Mouse (Mus musculus) liver, embryonic 15.5 days (tissue): Measurements from ENCODE around the gene Syncrip. TPM values are rescaled to one million over a fixed set of nuclear protein-coding genes. Genes with fewer than 3 reads are reported as not detected.
A peak's percentile ranks its signal among the peaks of the same experiment; 100 is the strongest.
"Not testable (repeated sequence)": the region's sequence is repeated elsewhere in the genome, so short reads cannot be mapped to it uniquely, and the experiment has no call there.

Experiments
- ATAC-seq: fragments of 200-750 bp; cut with Nextera tagmentation; 2 replicates; pipeline ENCODE4 v1.8.0; 2017; ENCODE audit warnings: moderate number of reproducible peaks, mild to moderate bottlenecking, moderate library complexity; ENCODE audit not compliant: insufficient read depth
- H3K27ac ChIP-seq: fragments of 300-500 bp; sonication (generic); replicated peaks from 2 replicates; pipeline ENCODE4 v1.5.1; 2015; ENCODE audit warnings: mild to moderate bottlenecking, inconsistent platforms
- H3K27me3 ChIP-seq: fragments of 300-500 bp; sonication (generic); 2 replicates; pipeline ENCODE4 v1.6.1; 2015; ENCODE audit warnings: mild to moderate bottlenecking, inconsistent platforms
- H3K36me3 ChIP-seq: fragments of 300-500 bp; sonication (generic); replicated peaks from 2 replicates; pipeline ENCODE4 v1.6.1; 2015; ENCODE audit warnings: moderate library complexity, mild to moderate bottlenecking, inconsistent platforms
- H3K4me1 ChIP-seq: fragments of 300-500 bp; sonication (generic); replicated peaks from 2 replicates; pipeline ENCODE4 v1.6.1; 2015; ENCODE audit warnings: inconsistent platforms
- H3K4me2 ChIP-seq: fragments of 300-500 bp; sonication (generic); 2 replicates; pipeline ENCODE4 v1.6.1; 2015; ENCODE audit warnings: moderate library complexity, mild to moderate bottlenecking, inconsistent platforms
- H3K4me3 ChIP-seq: fragments of 300-500 bp; sonication (generic); replicated peaks from 2 replicates; pipeline ENCODE4 v1.5.1; 2015; ENCODE audit warnings: mild to moderate bottlenecking, inconsistent platforms
- H3K9ac ChIP-seq: fragments of 300-500 bp; sonication (generic); 2 replicates; pipeline ENCODE4 v1.6.1; 2015; ENCODE audit warnings: moderate library complexity, mild to moderate bottlenecking, inconsistent platforms
- H3K9me3 ChIP-seq: fragments of 300-500 bp; sonication (generic); replicated peaks from 2 replicates; pipeline ENCODE4 v1.6.1; 2016; ENCODE audit warnings: inconsistent platforms
- WGBS: fragments of 180-500 bp; shearing (Covaris S2); methylation state at CpG from one replicate; pipeline ENCODE4 v1.1.7; 2015; ENCODE audit warnings: mixed read lengths; ENCODE audit not compliant: insufficient replicate concordance; 5-methylcytosine and 5-hydroxymethylcytosine counted together
- polyA plus RNA-seq: library from polyadenylated mRNA; unstranded; fragments of >200 nt; fragmentation: Nextera tagmentation; extraction: Ambion mirVana; gene quantifications from 2 replicates; pipeline ENCODE4 v1.2.1, GENCODE M21; 2015

Syncrip gene
- polyA plus RNA-seq: 28.9 and 33.1 TPM in 2 replicates

GRCm38 (mm10) chr9:88482230-88482828, at the start of gene Syncrip:
Gene Syncrip, minus strand, starts transcription at chr9:88482574.
- WGBS: under 1% methylated on average over 55 of the region's 68 CpGs
- peak; percentile 87 for ATAC-seq
- H3K27ac ChIP-seq: peak within 1 kb of the TSS; percentile 92

GRCm38 (mm10) chr9:88529979-88530580, 47.7 kb upstream of the Syncrip start:
- H3K36me3 ChIP-seq: no peaks in the 10 kb centered on the region
- no peak overlapping the region for H3K27ac ChIP-seq
- WGBS: 57% methylated on average over 5 of the region's 5 CpGs
- H3K27me3 ChIP-seq: no peaks in the 10 kb centered on the region
- no peak for ATAC-seq
- H3K4me1 ChIP-seq: peaks cover 10% of the 10 kb centered on the region; the same call in 1 of the 2 replicates
- no peak overlapping the region for H3K9ac ChIP-seq
- H3K9me3 ChIP-seq: no peaks in the 10 kb centered on the region
- H3K4me3 ChIP-seq: no peak overlapping the region
- H3K4me2 ChIP-seq: no peak overlapping the region

More at GRCm38 (mm10) chr9:88482230-88482828, at the start of gene Syncrip:
- Histone ChIP-seq H3K4me3 (peak within 1 kb of the TSS; percentile 98), H3K4me1 (peaks cover 38% of the 10 kb centered on the region), H3K4me2 (peak within 1 kb of the TSS; percentile 95), H3K36me3 (peaks cover 11% of the 10 kb centered on the region), H3K27me3 (peaks cover 25% of the 10 kb centered on the region), H3K9ac (peak within 1 kb of the TSS; percentile 95)
- H3K9me3 ChIP-seq: not testable (repeated sequence)

GRCm38 (mm10) chr9:88529571-88529970, 47.2 kb upstream of the Syncrip start:
- no peaks in the 10 kb centered on the region for H3K36me3 ChIP-seq
- no peak for ATAC-seq
- no peak overlapping the region for H3K27ac ChIP-seq
- H3K4me1 ChIP-seq: peaks cover 14% of the 10 kb centered on the region; the same call in 1 of the 2 replicates
- no peak overlapping the region for H3K9ac ChIP-seq
- H3K4me2 ChIP-seq: no peak overlapping the region
- no peak overlapping the region for H3K4me3 ChIP-seq
- no peaks in the 10 kb centered on the region for H3K27me3 ChIP-seq
- WGBS: 57% methylated on average over 3 of the region's 3 CpGs
- H3K9me3 ChIP-seq: no peaks in the 10 kb centered on the region

GRCm38 (mm10) chr9:88528736-88529135, 46.4 kb upstream of the Syncrip start:
- no peak overlapping the region for H3K4me2 ChIP-seq
- H3K9me3 ChIP-seq: no peaks in the 10 kb centered on the region
- no peak overlapping the region for H3K27ac ChIP-seq
- 45% methylated on average over 5 of the region's 5 CpGs for WGBS
- ATAC-seq: no peak
- H3K9ac ChIP-seq: no peak overlapping the region
- H3K36me3 ChIP-seq: no peaks in the 10 kb centered on the region
- no peaks in the 10 kb centered on the region for H3K27me3 ChIP-seq
- no peak overlapping the region for H3K4me3 ChIP-seq
- peaks cover 20% of the 10 kb centered on the region for H3K4me1 ChIP-seq

GRCm38 (mm10) chr9:88527956-88528355, 45.6 kb upstream of the Syncrip start:
- no peak for ATAC-seq
- Histone ChIP-seq H3K4me3 (no peak overlapping the region), H3K36me3 (no peaks in the 10 kb centered on the region), H3K9me3 (no peaks in the 10 kb centered on the region), H3K27me3 (no peaks in the 10 kb centered on the region), H3K9ac (no peak overlapping the region), H3K4me1 (peaks cover 25% of the 10 kb centered on the region), H3K4me2 (no peak overlapping the region), H3K27ac (no peak overlapping the region)
- WGBS: 78% methylated on average over 4 of the region's 4 CpGs

- Histone ChIP-seq H3K4me1 (peaks cover 38% of the 10 kb centered on the region), H3K4me3 (no peak overlapping the region), H3K9me3 (no peaks in the 10 kb centered on the region), H3K9ac (no peak overlapping the region), H3K4me2 (no peak overlapping the region), H3K27me3 (no peaks in the 10 kb centered on the region), H3K27ac (no peak overlapping the region), H3K36me3 (peaks cover 9% of the 10 kb centered on the region)
- no peak for ATAC-seq
- 83% methylated on average over 6 of the region's 6 CpGs for WGBS
These were observed 43.0 kb upstream of the Syncrip start for GRCm38 (mm10) chr9:88525341-88525740.

GRCm38 (mm10) chr9:88524796-88525195, 42.4 kb upstream of the Syncrip start:
- WGBS: 58% methylated on average over 3 of the region's 3 CpGs
- peaks cover 37% of the 10 kb centered on the region for H3K4me1 ChIP-seq
- ATAC-seq: no peak

GRCm38 (mm10) chr9:88524367-88524766, 42.0 kb upstream of the Syncrip start:
- Histone ChIP-seq H3K9me3 (no peaks in the 10 kb centered on the region), H3K4me1 (peaks cover 37% of the 10 kb centered on the region), H3K36me3 (peaks cover 13% of the 10 kb centered on the region), H3K4me3 (no peak overlapping the region), H3K27ac (no peak overlapping the region), H3K27me3 (no peaks in the 10 kb centered on the region), H3K9ac (no peak overlapping the region), H3K4me2 (peak overlapping the region; percentile 99; the same call in 1 of the 2 replicates)
- no peak for ATAC-seq
- 75% methylated on average over 2 of the region's 2 CpGs for WGBS

More at GRCm38 (mm10) chr9:88524796-88525195, 42.4 kb upstream of the Syncrip start:
- Histone ChIP-seq H3K27me3 (no peaks in the 10 kb centered on the region), H3K9ac (no peak overlapping the region), H3K4me2 (no peak overlapping the region), H3K4me3 (no peak overlapping the region), H3K36me3 (peaks cover 13% of the 10 kb centered on the region), H3K9me3 (no peaks in the 10 kb centered on the region), H3K27ac (no peak overlapping the region)

- ATAC-seq: no peak
- Histone ChIP-seq H3K27me3 (no peaks in the 10 kb centered on the region), H3K36me3 (peaks cover 13% of the 10 kb centered on the region), H3K9me3 (no peaks in the 10 kb centered on the region), H3K4me2 (peak overlapping the region; percentile 99), H3K27ac (peak overlapping the region; percentile 97), H3K4me3 (peak overlapping the region; percentile 75), H3K4me1 (peaks cover 34% of the 10 kb centered on the region), H3K9ac (peak overlapping the region; percentile 80)
- 1% methylated on average over 16 of the region's 16 CpGs for WGBS
These were observed 40.9 kb upstream of the Syncrip start for GRCm38 (mm10) chr9:88523335-88523668.

- peak overlapping the region; percentile 97 for H3K27ac ChIP-seq
- under 1% methylated on average over 69 of the region's 69 CpGs for WGBS
These were observed 40.4 kb upstream of the Syncrip start for GRCm38 (mm10) chr9:88522569-88523334.

GRCm38 (mm10) chr9:88521961-88522568, 39.7 kb upstream of the Syncrip start:
- Histone ChIP-seq H3K36me3 (peaks cover 13% of the 10 kb centered on the region), H3K4me2 (peak overlapping the region; percentile 99), H3K4me1 (peaks cover 34% of the 10 kb centered on the region), H3K9ac (peak overlapping the region; percentile 79), H3K4me3 (peak overlapping the region; percentile 75), H3K27ac (peak overlapping the region; percentile 83), H3K27me3 (no peaks in the 10 kb centered on the region), H3K9me3 (no peaks in the 10 kb centered on the region)
- under 1% methylated on average over 10 of the region's 10 CpGs for WGBS
- no peak for ATAC-seq

More at GRCm38 (mm10) chr9:88522569-88523334, 40.4 kb upstream of the Syncrip start:
- Histone ChIP-seq H3K36me3 (peaks cover 13% of the 10 kb centered on the region), H3K9ac (peak overlapping the region; percentile 80), H3K4me3 (peak overlapping the region; percentile 75), H3K4me1 (peaks cover 34% of the 10 kb centered on the region), H3K4me2 (peak overlapping the region; percentile 99), H3K27me3 (no peaks in the 10 kb centered on the region), H3K9me3 (no peaks in the 10 kb centered on the region)
- ATAC-seq: peak; percentile 95
